Mouse (Mus musculus): ENCODE data around the gene Nuak1. TPM values are rescaled to one million over a fixed set of nuclear protein-coding genes. Genes with fewer than 3 reads are reported as not detected.

Gene Nuak1
- total and polyA plus RNA-seq, 3 experiments, result 1.1 to 2.2 TPM; not detected in 1

DNA sequence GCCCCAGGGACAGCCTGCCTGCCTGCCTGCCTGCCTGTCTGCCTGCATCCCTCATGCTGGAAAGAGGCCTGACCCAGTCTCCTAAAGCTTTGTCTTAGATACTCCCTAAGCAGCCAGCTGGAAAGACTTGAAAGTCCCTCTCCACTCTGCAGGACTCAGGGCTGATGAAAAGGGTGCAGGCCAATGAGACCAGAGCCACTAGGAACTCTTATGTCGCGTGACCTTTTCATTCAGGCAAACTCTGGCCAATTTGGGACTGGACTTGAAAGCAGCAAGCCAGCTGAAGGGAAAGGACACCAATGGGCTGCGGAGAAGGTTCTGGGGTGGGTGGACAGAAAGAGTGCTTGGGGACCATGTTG lies 47.7 kb downstream of the Nuak1 start:
- Histone ChIP-seq H3K4me1 (ENCODE audit: control insufficient read depth in 1 of 2, insufficient read depth in 2 of 2, low read length in 2 of 2) (no peaks in the 10 kb centered on the region), H3K79me2 (ENCODE audit: control insufficient read depth, insufficient read depth, low read length, poor library complexity) (no peaks in the 10 kb centered on the region), H3K9me3 (replicated peaks; ENCODE audit: insufficient read depth, low read length) (no peaks in the 10 kb centered on the region), H3K4me3 (ENCODE audit: control insufficient read depth in 1 of 2, insufficient read depth in 1 of 2, low read depth in 2 of 2, low read length in 2 of 2) (no peak overlapping the region), H3K27ac (ENCODE audit: control insufficient read depth, low read depth, low read length) (no peak overlapping the region), H3K27me3 (ENCODE audit: control insufficient read depth in 1 of 2, insufficient read depth in 2 of 2, low read length in 2 of 2) (no peaks in the 10 kb centered on the region), H3K36me3 (ENCODE audit: control insufficient read depth in 1 of 2, insufficient read depth in 2 of 2, low read length in 2 of 2) (no peaks in the 10 kb centered on the region), H3K9ac (ENCODE audit: control insufficient read depth, low read depth, low read length, poor library complexity, severe bottlenecking) (no peak overlapping the region)
- TF ChIP-seq USF2 (IDR thresholded peaks at IDR 0.05; ENCODE audit: borderline replicate concordance in 1 of 2, insufficient read depth in 1 of 2, low read depth in 1 of 2, low read length in 2 of 2) (no peak), MEF2A (IDR thresholded peaks at IDR 0.05; ENCODE audit: extremely low read depth, insufficient replicate concordance, low read depth, low read length, poor library complexity, severe bottlenecking) (no peak), POLR2AphosphoS5 (IDR thresholded peaks at IDR 0.05; ENCODE audit: borderline replicate concordance, low read depth, low read length) (no peak), MAX (IDR thresholded peaks at IDR 0.05; ENCODE audit: low read length) (no peak), HCFC1 (IDR thresholded peaks at IDR 0.05; ENCODE audit: low read depth, low read length) (no peak), USF1 (IDR thresholded peaks at IDR 0.05; ENCODE audit: low read depth, low read length) (no peak), SMC3 (IDR thresholded peaks at IDR 0.05; ENCODE audit: low read depth, low read length) (no peak), EP300 (IDR thresholded peaks at IDR 0.05; ENCODE audit: low read depth in 1 of 2, low read length in 2 of 2) (no peak), ZMIZ1 (IDR thresholded peaks at IDR 0.05; ENCODE audit: low read depth, low read length) (no peak), MYC (IDR thresholded peaks at IDR 0.05; ENCODE audit: low read depth, low read length) (no peak), ZNF384 (IDR thresholded peaks at IDR 0.05; ENCODE audit: low read depth, low read length) (no peak), TCF12 (IDR thresholded peaks at IDR 0.05; ENCODE audit: low read depth, low read length) (no peak), ZKSCAN1 (IDR thresholded peaks at IDR 0.05; ENCODE audit: low read depth, low read length) (no peak), CHD1 (IDR thresholded peaks at IDR 0.05; ENCODE audit: low read depth, low read length) (no peak), CHD2 (IDR thresholded peaks at IDR 0.05; ENCODE audit: low read length) (no peak)
- no peak for DNase-seq (ENCODE audit: low read depth, low spot score)

GRCm38 (mm10) chr10:84392027-84392722 lies 48.2 kb downstream of the Nuak1 start:
- Histone ChIP-seq H3K36me3 (ENCODE audit: control insufficient read depth in 1 of 2, insufficient read depth in 2 of 2, low read length in 2 of 2) (no peaks in the 10 kb centered on the region), H3K9me3 (replicated peaks; ENCODE audit: insufficient read depth, low read length) (no peaks in the 10 kb centered on the region), H3K9ac (ENCODE audit: control insufficient read depth, low read depth, low read length, poor library complexity, severe bottlenecking) (no peak overlapping the region), H3K27me3 (ENCODE audit: control insufficient read depth in 1 of 2, insufficient read depth in 2 of 2, low read length in 2 of 2) (no peaks in the 10 kb centered on the region), H3K4me1 (ENCODE audit: control insufficient read depth in 1 of 2, insufficient read depth in 2 of 2, low read length in 2 of 2) (no peaks in the 10 kb centered on the region), H3K4me3 (ENCODE audit: control insufficient read depth in 1 of 2, insufficient read depth in 1 of 2, low read depth in 2 of 2, low read length in 2 of 2) (no peak overlapping the region), H3K27ac (ENCODE audit: control insufficient read depth, low read depth, low read length) (no peak overlapping the region), H3K79me2 (ENCODE audit: control insufficient read depth, insufficient read depth, low read length, poor library complexity) (no peaks in the 10 kb centered on the region)
- no peak for TF ChIP-seq CTCF (IDR thresholded peaks at IDR 0.05 in 2 of 3, conservative IDR thresholded peaks at IDR 0.05 in 1 of 3; ENCODE audit: control insufficient read depth in 1 of 3, insufficient read depth in 1 of 3, low read depth in 2 of 3, low read length in 3 of 3, poor library complexity in 1 of 3, severe bottlenecking in 1 of 3)
- no peak for TF ChIP-seq SIN3A (IDR thresholded peaks at IDR 0.05; ENCODE audit: low read length)
- TF ChIP-seq NELFE (IDR thresholded peaks at IDR 0.05; ENCODE audit: low read depth, low read length), result no peak
- DNase-seq (ENCODE audit: low read depth, low spot score), result no peak
